Mouse (Mus musculus) megakaryocyte, adult 5-6 weeks (primary cell): ENCODE data around the gene Olfr740. TPM values are rescaled to one million over a fixed set of nuclear protein-coding genes. Genes with fewer than 3 reads are reported as not detected.

Experiments used
- ATAC-seq: 2 replicates; pipeline ENCODE4 v1.8.0; 2016; ENCODE audit warnings: mild to moderate bottlenecking, inconsistent platforms; ENCODE audit not compliant: poor library complexity, severe bottlenecking
- total RNA-seq, 2 experiments: library from RNA; stranded (forward) in 1 of 2; stranded (reverse) in 1 of 2; fragments of 153-499, 151-499 nt in 1 of 2; fragments of 221-1000, 200-1000 nt in 1 of 2; gene quantifications; 2 replicates each; pipeline versions ENCODE4 v1.2.3 to v1.2.4; 2015 to 2017

Olfr740 gene
- total RNA-seq (2015): not detected in 2 replicates
- total RNA-seq (2017): not detected in 2 replicates

- ATAC-seq: no peak
Observed at GRCm38 (mm10) chr14:50445245-50445644, at the start of gene Olfr740. Olfr740 (plus strand) TSS chr14:50445545.

- no peak for ATAC-seq
Observed at GRCm38 (mm10) chr14:50407268-50407667, 38.1 kb upstream of the Olfr740 start, which contains the start of gene Olfr738. Olfr738 (plus strand) TSS chr14:50407568.

DNA sequence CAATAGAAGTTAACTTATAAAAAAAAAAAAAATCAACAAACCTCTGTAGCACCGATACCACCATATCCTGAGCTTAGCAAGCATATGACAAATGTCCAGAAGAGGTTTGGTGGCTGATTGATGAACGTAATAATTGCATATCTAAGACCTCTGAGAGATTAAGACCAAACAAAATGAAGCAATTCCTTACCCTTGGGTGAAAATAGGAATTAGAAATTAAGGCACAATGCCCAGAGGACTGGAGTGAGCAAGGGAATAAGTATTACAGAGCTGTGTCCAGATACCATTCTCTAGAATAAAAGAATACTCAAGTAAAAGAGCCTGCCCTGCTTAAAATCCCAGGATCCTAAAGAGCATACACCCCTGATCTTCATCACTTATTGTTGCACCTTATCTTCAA is 27.0 kb upstream of the Olfr740 start, which contains the start of gene Olfr739:
Gene Olfr739 (plus strand): TSS at position 301 of the 400 bp plus-strand sequence.
- ATAC-seq: no peak

DNA sequence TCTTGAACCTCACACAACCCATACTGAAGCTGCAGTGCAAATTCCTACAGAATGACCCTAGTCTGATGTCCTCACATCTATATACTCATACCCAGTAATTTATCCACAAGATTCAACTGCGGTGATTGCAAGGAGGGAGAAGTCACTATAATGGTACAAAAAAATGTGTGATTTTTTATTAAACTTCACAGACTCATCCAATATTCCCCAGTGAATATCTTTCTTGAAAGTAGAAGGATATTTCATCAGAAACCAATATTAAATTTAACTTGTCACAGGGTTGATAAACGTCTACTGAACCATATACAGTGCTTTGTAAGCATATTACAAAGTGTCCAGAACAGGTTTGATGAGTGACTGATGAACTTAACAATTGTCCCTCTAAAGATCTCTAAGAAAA is 27.1 kb downstream of the Olfr740 start, which contains the start of gene Olfr741:
Gene Olfr741 (plus strand): TSS at position 301 of the 400 bp plus-strand sequence.
- no peak for ATAC-seq

GRCm38 (mm10) chr14:50478406-50478805 is 33.1 kb downstream of the Olfr740 start:
- ATAC-seq: no peak

- no peak for ATAC-seq
Observed at GRCm38 (mm10) chr14:50503300-50503699, 58.0 kb downstream of the Olfr740 start, which contains the start of gene Olfr742. Olfr742 (plus strand) TSS chr14:50503600.

Other genes starting within 250 kb of the Olfr740 start
- gene Olfr731, start 203.7 kb upstream of the Olfr740 start, total RNA-seq (2015): not detected in 2 replicates
- gene Olfr731, start 203.7 kb upstream of the Olfr740 start, total RNA-seq (2017): not detected in 2 replicates
- gene Olfr732, start 161.3 kb upstream of the Olfr740 start, total RNA-seq (2015): not detected in 2 replicates
- gene Olfr732, start 161.3 kb upstream of the Olfr740 start, total RNA-seq (2017): not detected in 2 replicates
- gene Olfr733, start 144.0 kb upstream of the Olfr740 start, total RNA-seq (2015): not detected in 2 replicates
- not detected in 2 replicates for gene Olfr733, start 144.0 kb upstream of the Olfr740 start, total RNA-seq (2017)
- gene Olfr734, start 118.8 kb upstream of the Olfr740 start, total RNA-seq (2015): not detected in 2 replicates
- gene Olfr734, start 118.8 kb upstream of the Olfr740 start, total RNA-seq (2017): not detected in 2 replicates
- gene Olfr735, start 96.7 kb upstream of the Olfr740 start, total RNA-seq (2015): not detected in 2 replicates
- gene Olfr735, start 96.7 kb upstream of the Olfr740 start, total RNA-seq (2017): not detected in 2 replicates
- gene Tlr11, start 87.6 kb upstream of the Olfr740 start, total RNA-seq (2015): 0.45 and 1.3 TPM in 2 replicates
- gene Tlr11, start 87.6 kb upstream of the Olfr740 start, total RNA-seq (2017): 1.2 and 1.4 TPM in 2 replicates
- not detected in 2 replicates for gene Olfr736, start 64.4 kb upstream of the Olfr740 start, total RNA-seq (2015)
- not detected in 2 replicates for gene Olfr736, start 64.4 kb upstream of the Olfr740 start, total RNA-seq (2017)
- not detected in 2 replicates for gene Olfr738, start 38.0 kb upstream of the Olfr740 start, total RNA-seq (2015)
- gene Olfr738, start 38.0 kb upstream of the Olfr740 start, total RNA-seq (2017): not detected in 2 replicates
- not detected in 2 replicates for gene Olfr739, start 26.9 kb upstream of the Olfr740 start, total RNA-seq (2015)
- not detected in 2 replicates for gene Olfr739, start 26.9 kb upstream of the Olfr740 start, total RNA-seq (2017)
- not detected in 2 replicates for gene Olfr741, start 27.2 kb downstream of the Olfr740 start, total RNA-seq (2015)
- gene Olfr741, start 27.2 kb downstream of the Olfr740 start, total RNA-seq (2017): not detected in 2 replicates
- not detected in 2 replicates for gene Olfr742, start 58.1 kb downstream of the Olfr740 start, total RNA-seq (2015)
- not detected in 2 replicates for gene Olfr742, start 58.1 kb downstream of the Olfr740 start, total RNA-seq (2017)
- not detected in 2 replicates for gene Olfr743, start 76.3 kb downstream of the Olfr740 start, total RNA-seq (2015)
- gene Olfr743, start 76.3 kb downstream of the Olfr740 start, total RNA-seq (2017): not detected in 2 replicates
- gene Olfr744, start 169.3 kb downstream of the Olfr740 start, total RNA-seq (2015): not detected in 2 replicates
- not detected in 2 replicates for gene Olfr744, start 169.3 kb downstream of the Olfr740 start, total RNA-seq (2017)
- not detected in 2 replicates for gene Olfr745, start 193.8 kb downstream of the Olfr740 start, total RNA-seq (2015)
- not detected in 2 replicates for gene Olfr745, start 193.8 kb downstream of the Olfr740 start, total RNA-seq (2017)
- not detected in 2 replicates for gene Olfr746, start 201.5 kb downstream of the Olfr740 start, total RNA-seq (2015)
- gene Olfr746, start 201.5 kb downstream of the Olfr740 start, total RNA-seq (2017): not detected in 2 replicates
- not detected in 2 replicates for gene Olfr747, start 247.7 kb downstream of the Olfr740 start, total RNA-seq (2015)
- not detected in 2 replicates for gene Olfr747, start 247.7 kb downstream of the Olfr740 start, total RNA-seq (2017)